Mouse (Mus musculus) heart, postnatal 0 days (tissue): ENCODE measurements around the gene Cep164.

Experiments
- CTCF ChIP-seq: IDR thresholded peaks from 2 replicates; pipeline ENCODE4 v1.5.1; 2016; ENCODE audit warnings: antibody characterized with exemption, control low read depth, low read depth
- EP300 ChIP-seq: IDR thresholded peaks from 2 replicates; pipeline ENCODE4 v1.6.1; 2016; ENCODE audit warnings: antibody characterized with exemption, low read depth

DNA sequence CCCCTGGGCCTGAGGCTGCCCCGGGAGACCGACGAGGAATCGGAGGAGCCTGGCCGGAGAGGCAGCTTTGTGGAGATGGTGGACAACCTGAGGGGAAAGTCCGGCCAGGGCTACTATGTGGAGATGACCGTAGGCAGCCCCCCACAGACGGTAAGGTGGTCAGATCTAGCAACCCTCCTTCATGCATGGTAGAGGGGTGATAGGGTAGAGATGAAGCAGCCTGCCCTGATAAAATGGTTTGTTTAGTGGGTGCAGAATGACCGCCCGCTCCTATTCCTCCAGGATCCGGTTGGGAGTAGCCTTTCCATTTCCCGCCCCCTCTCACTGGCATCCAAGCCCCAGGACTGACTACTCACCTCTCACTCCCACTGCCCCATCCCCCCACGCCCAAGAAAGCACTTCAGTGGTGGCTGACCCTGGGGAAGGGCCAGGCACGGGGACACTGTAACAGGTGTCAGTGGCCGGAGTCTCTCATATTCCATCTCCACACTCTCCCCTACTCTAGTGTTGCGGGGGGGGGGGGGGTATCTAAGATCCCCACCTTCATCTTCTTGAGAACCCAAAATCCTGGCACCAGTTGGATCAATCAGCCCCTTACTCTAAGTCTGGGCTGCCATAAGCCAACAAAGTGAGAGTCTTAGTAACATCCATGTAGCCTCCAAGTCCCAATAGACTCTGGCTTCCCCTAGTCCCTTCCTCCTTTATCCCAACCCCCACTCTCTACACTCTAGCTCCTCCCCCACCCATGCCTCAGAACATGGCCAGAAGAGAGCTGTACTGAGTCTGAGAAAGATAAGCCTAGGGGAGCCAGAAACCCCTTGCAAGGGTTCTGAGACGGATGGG, 10.9 kb upstream of the Cep164 start:
- TF ChIP-seq CTCF: no peak
- no peak for TF ChIP-seq EP300
